Mouse (Mus musculus): ENCODE results near the gene Draxin. TPM values are rescaled to one million over a fixed set of nuclear protein-coding genes. Genes with fewer than 3 reads are reported as not detected.

Draxin gene
- polyA plus RNA-seq, 1 experiment from 2014 or later = 11.8 TPM

GRCm38 (mm10) chr4:148147714-148148113 is 17.2 kb upstream of the Draxin start:
- no peak for ATAC-seq
- no peak overlapping the region for H3K27ac ChIP-seq (ENCODE audit: low read length)
- H3K4me3 ChIP-seq (ENCODE audit: low read depth, low read length) = no peak overlapping the region
- no peak overlapping the region for H3K9ac ChIP-seq (ENCODE audit: low read depth, low read length)
- H3K27me3 ChIP-seq (ENCODE audit: control insufficient read depth, insufficient read depth, low read depth, low read length) = no peaks in the 10 kb centered on the region
- H3K4me1 ChIP-seq (ENCODE audit: control insufficient read depth, insufficient read depth, low read length) = peaks cover 2% of the 10 kb centered on the region; the same call in 1 of the 2 replicates
- H3K36me3 ChIP-seq (ENCODE audit: control insufficient read depth, insufficient read depth, low read length) = peaks cover 17% of the 10 kb centered on the region
- 90% methylated on average over 2 of the region's 2 CpGs for WGBS
- no peaks in the 10 kb centered on the region for H3K9me3 ChIP-seq (replicated peaks; ENCODE audit: control insufficient read depth, low read length, poor library complexity, severe bottlenecking)
- no peak overlapping the region for H3K4me2 ChIP-seq (ENCODE audit: low read length)

- Histone ChIP-seq H3K4me1 (ENCODE audit: control insufficient read depth, insufficient read depth, low read length) (peaks cover 13% of the 10 kb centered on the region), H3K4me2 (ENCODE audit: low read length) (no peak overlapping the region), H3K4me3 (ENCODE audit: low read depth, low read length) (no peak overlapping the region), H3K36me3 (ENCODE audit: control insufficient read depth, insufficient read depth, low read length) (peaks cover 17% of the 10 kb centered on the region), H3K9ac (ENCODE audit: low read depth, low read length) (no peak overlapping the region), H3K9me3 (replicated peaks; ENCODE audit: control insufficient read depth, low read length, poor library complexity, severe bottlenecking) (no peaks in the 10 kb centered on the region), H3K27ac (ENCODE audit: low read length) (no peak overlapping the region), H3K27me3 (ENCODE audit: control insufficient read depth, insufficient read depth, low read depth, low read length) (no peaks in the 10 kb centered on the region)
- 89% methylated on average over 5 of the region's 5 CpGs for WGBS
- no peak for ATAC-seq
Observed at GRCm38 (mm10) chr4:148143721-148144120, 13.2 kb upstream of the Draxin start.

- Histone ChIP-seq H3K9me3 (replicated peaks; ENCODE audit: control insufficient read depth, low read length, poor library complexity, severe bottlenecking) (no peaks in the 10 kb centered on the region), H3K4me3 (ENCODE audit: low read depth, low read length) (peak overlapping the region; percentile 74), H3K27me3 (ENCODE audit: control insufficient read depth, insufficient read depth, low read depth, low read length) (no peaks in the 10 kb centered on the region), H3K27ac (ENCODE audit: low read length) (peak overlapping the region; percentile 91), H3K4me1 (ENCODE audit: control insufficient read depth, insufficient read depth, low read length) (peaks cover 13% of the 10 kb centered on the region), H3K9ac (ENCODE audit: low read depth, low read length) (peak overlapping the region; percentile 85), H3K36me3 (ENCODE audit: control insufficient read depth, insufficient read depth, low read length) (peaks cover 5% of the 10 kb centered on the region; the same call in 1 of the 2 replicates), H3K4me2 (ENCODE audit: low read length) (peak overlapping the region; percentile 91)
- under 1% methylated on average over 61 of the region's 65 CpGs for WGBS
- ATAC-seq = peak; percentile 93
Observed at GRCm38 (mm10) chr4:148140098-148141011, 9.9 kb upstream of the Draxin start.

- no peaks in the 10 kb centered on the region for H3K9me3 ChIP-seq (replicated peaks; ENCODE audit: control insufficient read depth, low read length, poor library complexity, severe bottlenecking)
- H3K4me2 ChIP-seq (ENCODE audit: low read length) = peak overlapping the region; percentile 91
- no peaks in the 10 kb centered on the region for H3K36me3 ChIP-seq (ENCODE audit: control insufficient read depth, insufficient read depth, low read length)
- no peak for ATAC-seq
- H3K4me3 ChIP-seq (ENCODE audit: low read depth, low read length) = peak overlapping the region; percentile 74
- H3K9ac ChIP-seq (ENCODE audit: low read depth, low read length) = peak overlapping the region; percentile 85
- WGBS = under 1% methylated on average over 12 of the region's 12 CpGs
- no peaks in the 10 kb centered on the region for H3K27me3 ChIP-seq (ENCODE audit: control insufficient read depth, insufficient read depth, low read depth, low read length)
- peaks cover 13% of the 10 kb centered on the region for H3K4me1 ChIP-seq (ENCODE audit: control insufficient read depth, insufficient read depth, low read length)
- H3K27ac ChIP-seq (ENCODE audit: low read length) = peak overlapping the region; percentile 91
Observed at GRCm38 (mm10) chr4:148139767-148140097, 9.2 kb upstream of the Draxin start.

GRCm38 (mm10) chr4:148137503-148137902 is 7.0 kb upstream of the Draxin start:
- H3K4me3 ChIP-seq (ENCODE audit: low read depth, low read length) = no peak overlapping the region
- ATAC-seq = no peak
- no peak overlapping the region for H3K9ac ChIP-seq (ENCODE audit: low read depth, low read length)
- H3K4me2 ChIP-seq (ENCODE audit: low read length) = no peak overlapping the region
- H3K9me3 ChIP-seq (replicated peaks; ENCODE audit: control insufficient read depth, low read length, poor library complexity, severe bottlenecking) = no peaks in the 10 kb centered on the region
- WGBS = 59% methylated on average over 8 of the region's 8 CpGs
- no peaks in the 10 kb centered on the region for H3K27me3 ChIP-seq (ENCODE audit: control insufficient read depth, insufficient read depth, low read depth, low read length)
- H3K36me3 ChIP-seq (ENCODE audit: control insufficient read depth, insufficient read depth, low read length) = no peaks in the 10 kb centered on the region
- no peak overlapping the region; the same call in 1 of the 2 replicates for H3K27ac ChIP-seq (ENCODE audit: low read length)
- peaks cover 16% of the 10 kb centered on the region for H3K4me1 ChIP-seq (ENCODE audit: control insufficient read depth, insufficient read depth, low read length)

- no peak overlapping the region for H3K9ac ChIP-seq (ENCODE audit: low read depth, low read length)
- H3K27me3 ChIP-seq (ENCODE audit: control insufficient read depth, insufficient read depth, low read depth, low read length) = no peaks in the 10 kb centered on the region
- H3K4me1 ChIP-seq (ENCODE audit: control insufficient read depth, insufficient read depth, low read length) = peaks cover 18% of the 10 kb centered on the region
- H3K4me2 ChIP-seq (ENCODE audit: low read length) = no peak overlapping the region
- H3K36me3 ChIP-seq (ENCODE audit: control insufficient read depth, insufficient read depth, low read length) = no peaks in the 10 kb centered on the region
- H3K9me3 ChIP-seq (replicated peaks; ENCODE audit: control insufficient read depth, low read length, poor library complexity, severe bottlenecking) = no peaks in the 10 kb centered on the region
- no peak overlapping the region for H3K27ac ChIP-seq (ENCODE audit: low read length)
- no peak overlapping the region for H3K4me3 ChIP-seq (ENCODE audit: low read depth, low read length)
- 85% methylated on average over 8 of the region's 8 CpGs for WGBS
- ATAC-seq = no peak
Observed at GRCm38 (mm10) chr4:148134988-148135387, 4.5 kb upstream of the Draxin start.

GRCm38 (mm10) chr4:148131497-148132081 is 1.1 kb upstream of the Draxin start:
- WGBS = 0% methylated on average over 21 of the region's 21 CpGs
- Histone ChIP-seq H3K36me3 (ENCODE audit: control insufficient read depth, insufficient read depth, low read length) (no peaks in the 10 kb centered on the region), H3K27ac (ENCODE audit: low read length) (peak overlapping the region; percentile 97), H3K9ac (ENCODE audit: low read depth, low read length) (peak overlapping the region; percentile 98), H3K4me1 (ENCODE audit: control insufficient read depth, insufficient read depth, low read length) (peaks cover 24% of the 10 kb centered on the region), H3K4me3 (ENCODE audit: low read depth, low read length) (peak overlapping the region; percentile 82), H3K9me3 (replicated peaks; ENCODE audit: control insufficient read depth, low read length, poor library complexity, severe bottlenecking) (no peaks in the 10 kb centered on the region), H3K4me2 (ENCODE audit: low read length) (peak overlapping the region; percentile 83), H3K27me3 (ENCODE audit: control insufficient read depth, insufficient read depth, low read depth, low read length) (no peaks in the 10 kb centered on the region)
- peak; percentile 61; the same call in 1 of the 2 replicates for ATAC-seq

GRCm38 (mm10) chr4:148130133-148130532 is 365 bp downstream of the Draxin start, which contains the start of gene Mad2l2:
Gene Mad2l2 (plus strand): TSS chr4:148130384.
- Histone ChIP-seq H3K36me3 (ENCODE audit: control insufficient read depth, insufficient read depth, low read length) (no peaks in the 10 kb centered on the region), H3K27ac (ENCODE audit: low read length) (peak within 1 kb of the TSS; percentile 97), H3K27me3 (ENCODE audit: control insufficient read depth, insufficient read depth, low read depth, low read length) (no peaks in the 10 kb centered on the region), H3K9ac (ENCODE audit: low read depth, low read length) (peak within 1 kb of the TSS; percentile 98), H3K9me3 (replicated peaks; ENCODE audit: control insufficient read depth, low read length, poor library complexity, severe bottlenecking) (no peaks in the 10 kb centered on the region), H3K4me1 (ENCODE audit: control insufficient read depth, insufficient read depth, low read length) (peaks cover 24% of the 10 kb centered on the region), H3K4me2 (ENCODE audit: low read length) (peak within 1 kb of the TSS; percentile 83), H3K4me3 (ENCODE audit: low read depth, low read length) (peak within 1 kb of the TSS; percentile 82)
- 0% methylated on average over 15 of the region's 18 CpGs for WGBS
- peak; percentile 11 for ATAC-seq

GRCm38 (mm10) chr4:148128672-148129071 is 1.8 kb downstream of the Draxin start:
- Histone ChIP-seq H3K9me3 (replicated peaks; ENCODE audit: control insufficient read depth, low read length, poor library complexity, severe bottlenecking) (no peaks in the 10 kb centered on the region), H3K27me3 (ENCODE audit: control insufficient read depth, insufficient read depth, low read depth, low read length) (no peaks in the 10 kb centered on the region), H3K4me3 (ENCODE audit: low read depth, low read length) (peak overlapping the region; percentile 82), H3K9ac (ENCODE audit: low read depth, low read length) (peak overlapping the region; percentile 98; the same call in 1 of the 2 replicates), H3K4me1 (ENCODE audit: control insufficient read depth, insufficient read depth, low read length) (peaks cover 26% of the 10 kb centered on the region), H3K36me3 (ENCODE audit: control insufficient read depth, insufficient read depth, low read length) (no peaks in the 10 kb centered on the region), H3K27ac (ENCODE audit: low read length) (peak overlapping the region; percentile 97), H3K4me2 (ENCODE audit: low read length) (peak overlapping the region; percentile 83)
- 67% methylated on average over 2 of the region's 2 CpGs for WGBS
- no peak for ATAC-seq
